Mouse (Mus musculus): Measurements from ENCODE around the gene Oxt.

DNA sequence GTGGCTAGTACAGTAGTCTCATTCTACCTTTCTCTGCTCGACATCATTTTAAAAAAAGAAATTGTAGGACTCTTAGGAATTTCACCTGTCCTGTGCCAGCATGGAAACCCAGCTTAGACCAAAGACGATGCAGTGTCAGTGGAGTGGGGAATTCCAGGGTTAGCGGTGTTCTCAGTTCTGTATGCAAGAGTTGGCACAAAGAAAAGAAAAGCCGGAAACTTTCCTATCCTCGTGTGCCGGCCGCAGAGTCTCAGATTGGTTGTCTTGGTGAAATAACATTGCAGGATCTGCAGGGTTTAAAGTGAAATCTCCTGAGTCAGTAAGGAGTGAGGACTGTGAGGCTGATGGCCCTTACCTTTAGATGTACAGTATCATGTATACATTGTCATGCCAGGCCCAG, 46.0 kb upstream of the Oxt start:
- TF ChIP-seq POLR2A (IDR thresholded peaks at IDR 0.05; ENCODE audit: low read depth, low read length): no peak
- TF ChIP-seq CTCF (IDR thresholded peaks at IDR 0.05; ENCODE audit: extremely low read depth, insufficient read depth, insufficient read length, insufficient replicate concordance): no peak
